Mouse (Mus musculus) bone marrow, adult 2 months (tissue): ENCODE results near the gene Usb1.

Experiments
- CTCF ChIP-seq: fragments of 200-500 bp; IDR thresholded peaks from 2 replicates; pipeline ENCODE4 v1.5.1; 2011; ENCODE audit warnings: low read length, control low read depth; ENCODE audit not compliant: control insufficient read depth, insufficient read depth
- POLR2A ChIP-seq: fragments of 200-500 bp; IDR thresholded peaks from 2 replicates; pipeline ENCODE4 v1.6.1; 2011; ENCODE audit warnings: low read depth, mild to moderate bottlenecking, control low read depth, low read length, borderline replicate concordance; ENCODE audit not compliant: control insufficient read depth

DNA sequence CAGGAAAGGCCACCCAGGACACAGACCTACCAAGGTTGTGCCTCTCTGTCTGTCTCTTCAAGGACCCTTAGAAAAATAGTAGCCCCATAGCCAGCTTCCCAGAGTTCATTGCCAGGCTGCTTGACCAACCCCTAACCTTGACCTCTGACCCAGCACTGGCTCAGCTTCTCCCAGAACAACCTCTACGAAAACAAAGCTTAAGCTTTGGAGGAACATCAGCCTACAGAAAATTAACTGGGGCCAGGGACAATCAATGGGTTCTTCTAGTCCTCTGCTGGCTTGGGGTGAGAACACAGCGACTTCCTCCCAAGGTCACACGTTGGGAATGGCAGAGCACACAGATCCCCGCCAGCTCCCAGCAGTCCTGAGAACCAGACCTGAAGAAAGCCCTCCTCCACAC is 26.6 kb upstream of the Usb1 start:
- TF ChIP-seq CTCF (no peak), POLR2A (no peak)
